11 mouse cellular contexts compared by ENCODE assay signal in genomic region chr17:29790231-29790740, GRCm38 (mm10).
A peak's percentile ranks its signal among the peaks of the same experiment; 100 is the strongest.
DNase-seq lines count a peak whose midpoint lies in the region; ATAC-seq and TF ChIP-seq lines count a peak whose summit lies in the region.
"Had no signal": no experiment of that assay in that cellular context is flagged by ENCODE, and none has a peak within 500 bp of the region (broad histone marks: within the 10 kb centered on the region; RNA-seq: fewer than 3 reads in every experiment).

No protein-coding gene starts in this region.

- 75% methylated on average over 12 of the region's 12 CpGs for WGBS in hindbrain, embryonic 15.5 days
- WGBS in hindbrain, embryonic 11.5 days, result 87% methylated on average over 12 of the region's 12 CpGs

- H3K27me3 ChIP-seq in hindbrain, embryonic 15.5 days, result no peaks in the 10 kb centered on the region; the same call in 1 of the 2 replicates
- no peaks in the 10 kb centered on the region for H3K27me3 ChIP-seq in hindbrain, embryonic 11.5 days (ENCODE audit: control insufficient read depth, insufficient read depth, low read length)
- H3K27me3 ChIP-seq: embryonic facial prominence, embryonic 12.5 days had no signal

- H3K4me3 ChIP-seq in hindbrain, embryonic 15.5 days, result no peak overlapping the region
- H3K4me3 ChIP-seq in hindbrain, embryonic 11.5 days (ENCODE audit: low read depth, low read length), result no peak overlapping the region
- H3K4me3 ChIP-seq in gastrocnemius, adult 2 months, result no peak overlapping the region
- H3K4me3 ChIP-seq: embryonic facial prominence, embryonic 12.5 days had no signal

- TF ChIP-seq CTCF in gastrocnemius, adult 2 months (IDR thresholded peaks at IDR 0.05), result no peak

- no peaks in the 10 kb centered on the region for H3K36me3 ChIP-seq in hindbrain, embryonic 15.5 days
- no peaks in the 10 kb centered on the region for H3K36me3 ChIP-seq in hindbrain, embryonic 11.5 days (ENCODE audit: control insufficient read depth, insufficient read depth, low read length)
- H3K36me3 ChIP-seq: embryonic facial prominence, embryonic 12.5 days had no signal

- no peak for DNase-seq in hindbrain, embryonic 11.5 days (ENCODE audit: low spot score)
- DNase-seq in cerebellum, postnatal 10 days, result peak; percentile 90 to 93
- DNase-seq in heart, postnatal 10 days, result peak; percentile 57 to 73
- no peak for DNase-seq in right cerebral cortex, postnatal 10 days (ENCODE audit: low spot score in 2 of 2)
- no peak for DNase-seq in gastrocnemius, adult 2 months
- DNase-seq: kidney, adult 2 months had no signal

- no peak overlapping the region for H3K4me2 ChIP-seq in hindbrain, embryonic 15.5 days
- no peak overlapping the region for H3K4me2 ChIP-seq in hindbrain, embryonic 11.5 days (replicated peaks; ENCODE audit: low read depth, low read length)
- H3K4me2 ChIP-seq: embryonic facial prominence, embryonic 12.5 days had no signal

- intact Hi-C loops in heart, postnatal 10 days (cut with DNase I), result no loop called here
- intact Hi-C loops in gastrocnemius, adult 2 months (cut with DNase I), result no loop called here

- ATAC-seq in hindbrain, embryonic 15.5 days (ENCODE audit: low FRiP score, low read depth), result no peak
- no peak for ATAC-seq in hindbrain, embryonic 11.5 days (ENCODE audit: low FRiP score)
- ATAC-seq in cerebellum, adult (ENCODE audit: insufficient number of reproducible peaks, low FRiP score, low TSS enrichment), result peak; percentile 56; the same call in 1 of the 2 replicates

- no peaks in the 10 kb centered on the region for H3K9me3 ChIP-seq in hindbrain, embryonic 15.5 days
- no peaks in the 10 kb centered on the region for H3K9me3 ChIP-seq in hindbrain, embryonic 11.5 days (ENCODE audit: control insufficient read depth, low read length)
- H3K9me3 ChIP-seq: embryonic facial prominence, embryonic 12.5 days had no signal

- H3K9ac ChIP-seq in hindbrain, embryonic 15.5 days, result no peak overlapping the region
- no peak overlapping the region for H3K9ac ChIP-seq in hindbrain, embryonic 11.5 days (ENCODE audit: low read depth, low read length)
- H3K9ac ChIP-seq: embryonic facial prominence, embryonic 12.5 days; liver, embryonic 14.5 days had no signal

- peaks cover 12% of the 10 kb centered on the region for H3K4me1 ChIP-seq in hindbrain, embryonic 15.5 days (replicated peaks)
- H3K4me1 ChIP-seq in hindbrain, embryonic 11.5 days (replicated peaks; ENCODE audit: control insufficient read depth, insufficient read depth, low read length), result peaks cover 8% of the 10 kb centered on the region

- 0 out of 2 replicates have a peak overlapping the region, but pooled peaks have one; percentile 21 for H3K27ac ChIP-seq in hindbrain, embryonic 15.5 days (replicated peaks)
- no peak overlapping the region for H3K27ac ChIP-seq in hindbrain, embryonic 11.5 days (ENCODE audit: low read depth, low read length)
- no peak overlapping the region for H3K27ac ChIP-seq in gastrocnemius, adult 2 months
- H3K27ac ChIP-seq: embryonic facial prominence, embryonic 12.5 days; liver, embryonic 14.5 days; macrophage had no signal

Comparison
In these comparisons a context has a peak if more than half of its experiments do, and no peak if none do; other contexts are left out.
1. DNase-seq: peak in cerebellum, postnatal 10 days (2 of 2) and heart, postnatal 10 days (2 of 2); none in hindbrain, embryonic 11.5 days (single experiment), right cerebral cortex, postnatal 10 days (0 of 2) and gastrocnemius, adult 2 months (single experiment).